Mouse (Mus musculus) layer of hippocampus, adult 11-12 months (tissue): ENCODE data around the gene Rasgrp2.

ENCODE experiments used
- DNase-seq: peaks from one replicate; pipeline ENCODE4 v3.0.0; 2022; ENCODE audit warnings: low spot score

Rasgrp2 gene

GRCm38 (mm10) chr19:6382323-6382924, 16.7 kb upstream of the Rasgrp2 start:
- DNase-seq: no peak

GRCm38 (mm10) chr19:6383470-6383869, 15.7 kb upstream of the Rasgrp2 start:
- DNase-seq: no peak

DNA sequence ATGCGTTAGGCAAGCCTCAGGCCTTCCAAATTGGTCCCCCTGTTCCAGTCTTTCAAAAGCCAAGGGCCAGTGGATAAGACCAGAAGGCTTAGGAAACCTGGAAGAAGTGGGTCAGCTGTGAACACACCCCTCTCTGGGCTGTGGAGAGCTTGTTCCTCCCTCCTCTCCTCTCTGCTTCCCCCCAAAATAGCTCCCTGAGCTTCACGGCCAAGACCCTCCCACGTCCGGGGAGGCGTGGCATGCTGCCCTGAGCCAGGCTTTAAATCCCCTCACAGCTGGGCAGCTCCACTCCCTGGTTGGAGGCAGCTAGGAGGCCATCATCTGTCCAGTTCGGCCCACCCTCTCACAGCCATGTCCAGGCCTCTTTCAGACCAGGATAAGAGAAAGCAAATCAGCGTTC, 15.0 kb upstream of the Rasgrp2 start, which contains the start of gene Pygm:
Gene Pygm, plus strand, starts transcription at position 272 of the 400 bp plus-strand sequence.
- peak; percentile 51 for DNase-seq

DNA sequence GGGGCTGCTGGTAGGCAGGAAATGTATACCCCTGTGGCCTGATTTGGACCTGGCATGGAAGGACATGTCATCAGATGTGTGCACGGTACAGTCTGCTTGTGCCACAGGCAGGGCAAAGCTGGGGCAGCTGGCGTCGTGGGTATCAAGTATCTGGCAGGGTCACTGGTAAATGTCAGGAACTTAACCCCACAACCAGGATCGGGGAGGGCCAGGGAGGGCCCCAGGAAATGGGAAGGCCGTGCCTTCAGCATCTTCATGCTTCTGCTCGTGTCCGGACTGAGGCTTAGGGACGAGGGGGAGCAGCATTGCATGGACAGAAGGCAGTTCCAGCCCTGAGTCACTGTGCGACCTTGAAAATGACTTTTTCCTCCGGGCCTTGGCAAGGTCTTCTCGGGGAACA, 14.2 kb upstream of the Rasgrp2 start:
- no peak for DNase-seq

GRCm38 (mm10) chr19:6385419-6385818, 13.7 kb upstream of the Rasgrp2 start:
- no peak for DNase-seq

DNA sequence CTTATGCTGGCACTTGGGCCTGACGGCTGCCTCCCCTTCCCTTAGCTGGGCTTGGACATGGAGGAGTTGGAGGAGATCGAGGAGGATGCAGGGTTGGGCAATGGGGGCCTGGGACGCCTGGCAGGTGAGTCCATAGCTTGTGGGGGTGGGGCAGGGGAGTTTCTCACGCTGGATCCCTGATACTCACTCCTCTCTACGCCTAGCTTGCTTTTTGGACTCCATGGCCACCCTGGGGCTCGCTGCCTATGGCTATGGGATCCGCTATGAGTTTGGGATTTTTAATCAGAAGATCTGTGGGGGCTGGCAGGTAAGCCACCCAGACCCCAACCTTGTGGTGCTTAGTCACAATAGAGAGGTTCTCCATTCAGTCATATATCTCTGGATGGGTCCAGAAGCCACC, 13.3 kb upstream of the Rasgrp2 start:
- DNase-seq: no peak

DNA sequence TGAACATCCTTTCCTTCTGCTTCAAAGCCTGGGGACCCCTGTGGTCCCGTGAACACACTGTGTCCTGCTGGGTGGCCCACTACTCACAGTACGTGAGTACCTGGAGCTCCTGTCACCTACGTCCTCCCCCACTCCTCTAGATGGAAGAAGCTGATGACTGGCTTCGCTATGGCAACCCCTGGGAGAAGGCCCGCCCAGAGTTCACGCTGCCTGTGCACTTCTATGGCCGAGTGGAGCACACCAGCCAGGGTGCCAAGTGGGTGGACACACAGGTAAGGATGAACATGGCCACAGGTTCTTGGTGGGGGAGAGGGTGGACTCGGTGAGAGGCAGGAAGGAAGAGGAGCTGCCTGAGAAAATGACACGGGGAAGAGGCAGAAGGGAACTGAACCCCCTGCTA, 12.9 kb upstream of the Rasgrp2 start:
- no peak for DNase-seq

GRCm38 (mm10) chr19:6388006-6388405, 11.1 kb upstream of the Rasgrp2 start:
- DNase-seq: no peak

GRCm38 (mm10) chr19:6389803-6390202, 9.3 kb upstream of the Rasgrp2 start:
- DNase-seq: no peak

DNA sequence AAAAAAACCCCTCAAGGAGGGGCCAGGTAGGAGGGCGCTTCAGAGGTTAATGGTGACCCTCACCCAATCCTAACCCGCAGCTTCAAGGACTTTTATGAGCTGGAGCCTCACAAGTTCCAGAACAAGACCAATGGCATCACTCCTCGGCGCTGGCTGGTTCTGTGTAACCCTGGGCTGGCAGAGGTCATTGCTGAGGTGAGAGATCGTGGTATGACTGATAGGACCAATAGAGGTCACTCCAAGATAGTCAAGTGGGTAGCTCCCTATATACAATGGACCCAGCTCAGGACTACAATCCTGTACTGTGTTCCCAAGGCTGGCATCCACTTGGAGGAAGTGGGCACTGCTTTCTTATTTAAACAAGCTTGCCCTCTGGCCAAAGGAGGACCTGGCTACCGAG, 8.9 kb upstream of the Rasgrp2 start:
- DNase-seq: no peak

DNA sequence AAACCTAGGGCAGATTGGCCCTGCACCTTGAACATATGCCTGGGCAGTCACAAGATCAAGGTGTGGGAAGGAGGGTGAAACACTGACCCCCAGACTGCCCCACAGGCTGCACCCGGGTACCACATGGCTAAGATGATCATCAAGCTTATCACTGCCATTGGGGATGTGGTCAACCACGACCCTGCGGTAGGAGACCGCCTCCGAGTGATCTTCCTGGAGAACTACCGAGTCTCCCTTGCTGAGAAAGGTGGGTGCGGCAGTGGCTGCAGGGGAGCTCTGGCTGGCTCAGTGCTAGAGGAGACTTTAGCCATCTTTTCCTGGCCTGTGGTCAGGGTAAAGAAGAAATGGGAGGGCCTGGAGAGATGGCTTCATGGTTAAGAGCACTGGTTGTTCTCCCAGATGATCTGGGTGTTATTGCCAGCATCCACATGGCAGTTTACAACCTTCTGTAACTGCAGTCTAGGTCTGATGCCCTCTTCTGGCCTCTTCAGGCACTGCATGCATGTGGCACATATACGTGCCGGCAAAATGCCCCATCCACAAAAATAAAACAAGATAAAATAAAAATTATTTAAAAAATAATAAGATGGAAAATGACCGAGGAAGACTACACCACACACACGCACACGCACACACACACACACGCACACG, 6.3 kb upstream of the Rasgrp2 start:
- no peak for DNase-seq

DNA sequence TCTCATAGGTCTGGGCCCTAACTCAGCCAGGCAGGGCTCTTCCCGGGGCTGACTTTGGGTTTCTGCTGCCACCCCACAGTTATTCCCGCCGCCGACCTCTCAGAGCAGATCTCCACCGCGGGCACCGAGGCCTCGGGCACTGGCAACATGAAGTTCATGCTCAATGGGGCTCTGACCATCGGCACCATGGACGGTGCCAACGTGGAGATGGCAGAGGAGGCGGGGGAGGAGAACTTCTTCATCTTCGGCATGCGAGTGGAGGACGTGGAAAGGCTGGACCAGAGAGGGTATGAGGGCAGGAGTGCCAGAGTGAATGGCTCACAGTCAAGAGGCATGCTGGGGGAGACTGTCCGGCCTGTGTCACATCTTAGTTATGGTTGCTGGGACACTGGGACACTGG, 5.5 kb upstream of the Rasgrp2 start:
- DNase-seq: no peak

- DNase-seq: no peak
Observed at GRCm38 (mm10) chr19:6396237-6396636, 2.9 kb upstream of the Rasgrp2 start.

DNA sequence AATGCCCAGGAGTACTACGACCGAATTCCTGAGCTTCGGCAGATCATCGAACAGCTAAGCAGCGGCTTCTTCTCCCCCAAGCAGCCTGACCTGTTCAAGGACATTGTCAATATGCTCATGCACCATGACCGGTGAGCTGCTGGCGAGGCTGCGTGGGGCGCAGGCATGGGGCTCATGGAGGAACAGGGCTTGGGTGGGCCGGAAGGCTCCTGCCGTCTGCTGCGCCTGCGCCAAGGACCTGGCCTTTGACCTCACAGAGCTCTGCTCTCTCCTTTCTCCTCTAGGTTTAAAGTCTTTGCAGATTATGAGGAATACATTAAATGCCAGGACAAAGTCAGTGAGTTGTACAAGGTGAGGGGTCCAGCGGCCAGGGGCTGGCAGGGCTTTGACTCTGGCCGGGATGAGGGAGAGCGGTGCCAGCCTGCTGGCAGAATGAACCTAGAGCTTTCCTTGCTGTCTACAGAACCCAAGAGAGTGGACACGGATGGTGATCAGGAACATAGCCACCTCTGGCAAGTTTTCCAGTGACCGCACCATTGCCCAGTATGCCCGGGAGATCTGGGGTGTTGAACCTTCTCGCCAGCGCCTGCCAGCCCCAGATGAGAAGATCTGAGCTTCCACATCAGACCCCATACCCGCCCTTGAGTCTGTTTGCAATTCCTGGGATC, 1.4 kb upstream of the Rasgrp2 start:
- DNase-seq: no peak

GRCm38 (mm10) chr19:6398447-6399284, 474 bp upstream of the Rasgrp2 start:
- DNase-seq: no peak

GRCm38 (mm10) chr19:6400096-6401086, 1.3 kb downstream of the Rasgrp2 start:
- DNase-seq: no peak

DNA sequence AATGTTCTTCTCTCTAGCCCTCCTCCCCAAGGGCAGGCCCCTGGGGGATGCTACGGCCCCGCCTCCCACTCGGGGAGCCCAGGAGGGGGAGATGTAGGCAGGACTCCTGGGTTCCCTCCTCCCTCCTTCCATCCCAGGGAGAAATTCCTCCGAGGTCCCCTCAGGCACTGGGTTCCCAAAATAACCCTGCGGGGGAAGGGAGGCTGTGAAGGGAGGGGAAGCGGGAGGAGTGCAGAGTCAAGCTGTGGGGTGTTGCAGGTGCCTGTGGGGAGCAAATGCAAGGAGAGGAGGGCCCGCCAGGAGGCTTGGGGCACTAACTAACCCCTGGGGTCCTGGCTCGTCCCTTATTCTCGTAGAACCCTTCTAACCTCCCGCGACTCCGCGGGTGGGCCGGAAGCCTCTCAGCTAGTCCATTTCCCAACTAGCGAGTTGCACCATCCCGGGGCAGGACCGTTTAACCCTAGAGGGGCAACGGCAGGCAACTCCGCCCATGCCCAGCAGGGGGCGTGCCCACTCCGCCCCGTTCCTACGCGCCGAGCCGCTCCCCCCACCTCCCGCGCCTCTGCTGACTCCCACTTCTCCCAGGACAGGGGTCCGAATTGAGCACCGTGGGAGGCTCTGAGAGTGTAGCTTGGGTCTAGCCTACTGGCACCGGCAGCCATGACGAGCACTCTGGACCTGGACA, 2.1 kb downstream of the Rasgrp2 start:
- DNase-seq: peak; percentile 67

DNA sequence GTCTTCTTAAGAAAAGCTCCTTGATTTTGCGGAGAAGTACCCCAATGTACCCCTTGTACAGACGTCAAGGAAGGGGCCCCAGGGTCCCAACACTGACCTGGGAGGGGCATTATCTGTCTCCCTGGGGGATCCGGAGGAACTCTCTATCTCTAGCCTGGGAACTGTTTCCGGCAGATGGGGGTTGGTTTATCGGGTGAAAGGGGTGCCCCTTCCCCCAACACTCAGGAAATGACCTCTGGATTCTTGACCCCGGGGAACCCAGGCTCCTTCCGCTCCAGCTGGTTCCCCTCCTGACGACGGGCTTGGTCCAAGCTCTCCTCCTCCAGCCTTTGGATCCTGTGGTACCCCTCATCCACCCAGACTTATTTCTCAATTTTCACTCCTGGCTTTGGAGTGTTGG, 2.8 kb downstream of the Rasgrp2 start:
- DNase-seq: no peak

DNA sequence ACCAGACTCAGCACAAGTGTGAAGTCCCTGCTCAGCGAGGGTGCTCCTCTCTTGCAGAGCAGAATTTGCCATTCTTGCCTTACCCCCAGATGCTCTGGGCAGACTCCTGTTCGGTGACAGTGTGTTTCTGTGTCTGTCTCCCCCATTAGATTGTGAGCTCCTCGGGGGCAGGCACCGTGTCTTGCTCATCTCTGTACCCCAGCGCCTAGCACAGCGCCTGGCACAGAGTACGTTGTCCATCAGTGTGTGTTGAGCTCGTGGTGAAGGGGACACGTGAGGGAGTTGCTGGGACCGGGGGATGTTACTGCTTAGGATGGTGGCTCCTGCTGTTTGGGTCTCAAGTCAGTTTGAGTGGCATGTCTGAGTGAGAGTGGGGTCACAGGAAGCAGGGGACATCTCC, 4.7 kb downstream of the Rasgrp2 start:
- no peak for DNase-seq

- DNase-seq: no peak
Observed at GRCm38 (mm10) chr19:6405433-6405832, 6.3 kb downstream of the Rasgrp2 start.

- no peak for DNase-seq
Observed at GRCm38 (mm10) chr19:6407109-6407508, 8.0 kb downstream of the Rasgrp2 start.
